Mouse (Mus musculus): ENCODE data around the gene Efcab9. TPM values are rescaled to one million over a fixed set of nuclear protein-coding genes. Genes with fewer than 3 reads are reported as not detected.

The Efcab9 gene
- polyA plus RNA-seq, 1 experiment from 2014 or later = not detected

GRCm38 (mm10) chr11:32542687-32543411, 11.0 kb upstream of the Efcab9 start:
- Histone ChIP-seq H3K27me3 (replicated peaks) (no peaks in the 10 kb centered on the region), H3K27ac (no peak overlapping the region), H3K4me3 (no peak overlapping the region), H3K36me3 (replicated peaks) (no peaks in the 10 kb centered on the region), H3K9me3 (no peaks in the 10 kb centered on the region), H3K9ac (no peak overlapping the region), H3K4me2 (no peak overlapping the region), H3K4me1 (peaks cover 6% of the 10 kb centered on the region)
- ATAC-seq (replicated peaks) = no peak
- 26% methylated on average over 3 of the region's 3 CpGs for WGBS

GRCm38 (mm10) chr11:32542181-32542580, 10.3 kb upstream of the Efcab9 start:
- Histone ChIP-seq H3K4me1 (peaks cover 4% of the 10 kb centered on the region), H3K27me3 (replicated peaks) (no peaks in the 10 kb centered on the region), H3K9ac (no peak overlapping the region), H3K9me3 (no peaks in the 10 kb centered on the region), H3K4me2 (no peak overlapping the region), H3K36me3 (replicated peaks) (no peaks in the 10 kb centered on the region), H3K4me3 (no peak overlapping the region), H3K27ac (no peak overlapping the region)
- no peak for ATAC-seq (replicated peaks)
- 94% methylated on average over 4 of the region's 4 CpGs for WGBS

DNA sequence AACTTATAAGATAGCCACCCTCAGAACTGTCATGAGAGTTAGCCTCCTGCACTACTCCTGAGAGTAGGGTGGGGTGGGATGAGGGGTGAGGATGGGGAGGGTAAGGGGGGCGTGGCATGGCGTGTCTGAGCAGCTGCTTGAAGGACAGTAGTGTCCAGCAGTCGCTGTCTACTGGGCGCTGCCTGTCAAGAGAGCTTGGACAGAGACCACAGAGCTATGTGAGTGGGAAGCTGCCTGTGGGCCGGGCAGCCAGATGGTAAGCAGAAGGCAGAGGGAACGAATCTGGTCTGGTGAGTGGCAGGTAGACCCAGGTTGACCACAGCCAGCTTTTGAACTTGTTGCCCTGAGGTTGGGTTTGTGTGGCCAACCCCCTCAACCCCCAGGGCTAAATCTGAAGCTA, 8.6 kb upstream of the Efcab9 start:
- no peaks in the 10 kb centered on the region for H3K9me3 ChIP-seq
- 78% methylated on average over 6 of the region's 6 CpGs for WGBS

GRCm38 (mm10) chr11:32539717-32540116, 7.8 kb upstream of the Efcab9 start:
- H3K9me3 ChIP-seq = no peaks in the 10 kb centered on the region
- no peak overlapping the region for H3K27ac ChIP-seq
- H3K27me3 ChIP-seq (replicated peaks) = 0 out of 2 replicates have a peak, but pooled peaks cover 2% of the 10 kb centered on the region
- no peak overlapping the region for H3K4me3 ChIP-seq
- 90% methylated on average over 7 of the region's 7 CpGs for WGBS
- no peaks in the 10 kb centered on the region for H3K36me3 ChIP-seq (replicated peaks)
- no peak overlapping the region for H3K9ac ChIP-seq
- H3K4me2 ChIP-seq = no peak overlapping the region
- H3K4me1 ChIP-seq = no peaks in the 10 kb centered on the region; the same call in 1 of the 2 replicates
- ATAC-seq (replicated peaks) = no peak

More for the DNA sequence above, 8.6 kb upstream of the Efcab9 start:
- Histone ChIP-seq H3K4me1 (peaks cover 2% of the 10 kb centered on the region; the same call in 1 of the 2 replicates), H3K9ac (no peak overlapping the region), H3K27ac (no peak overlapping the region), H3K4me2 (no peak overlapping the region), H3K4me3 (no peak overlapping the region), H3K27me3 (replicated peaks) (no peaks in the 10 kb centered on the region), H3K36me3 (replicated peaks) (no peaks in the 10 kb centered on the region)
- no peak for ATAC-seq (replicated peaks)

- Histone ChIP-seq H3K27ac (no peak overlapping the region), H3K9ac (no peak overlapping the region), H3K4me1 (peaks cover 5% of the 10 kb centered on the region), H3K9me3 (no peaks in the 10 kb centered on the region), H3K4me2 (no peak overlapping the region), H3K36me3 (replicated peaks) (no peaks in the 10 kb centered on the region), H3K4me3 (no peak overlapping the region), H3K27me3 (replicated peaks) (0 out of 2 replicates have a peak, but pooled peaks cover 9% of the 10 kb centered on the region)
- 90% methylated on average over 4 of the region's 4 CpGs for WGBS
- ATAC-seq (replicated peaks) = no peak
Observed at GRCm38 (mm10) chr11:32538846-32539245, 7.0 kb upstream of the Efcab9 start.

GRCm38 (mm10) chr11:32538435-32538834, 6.6 kb upstream of the Efcab9 start:
- 0 out of 2 replicates have a peak, but pooled peaks cover 9% of the 10 kb centered on the region for H3K27me3 ChIP-seq (replicated peaks)
- H3K4me3 ChIP-seq = no peak overlapping the region
- 79% methylated on average over 6 of the region's 6 CpGs for WGBS
- peaks cover 9% of the 10 kb centered on the region for H3K4me1 ChIP-seq
- no peak overlapping the region for H3K9ac ChIP-seq
- no peak overlapping the region for H3K4me2 ChIP-seq
- H3K27ac ChIP-seq = no peak overlapping the region
- ATAC-seq (replicated peaks) = no peak
- H3K9me3 ChIP-seq = no peaks in the 10 kb centered on the region
- no peaks in the 10 kb centered on the region for H3K36me3 ChIP-seq (replicated peaks)

GRCm38 (mm10) chr11:32536954-32537353, 5.1 kb upstream of the Efcab9 start:
- Histone ChIP-seq H3K4me3 (no peak overlapping the region), H3K36me3 (replicated peaks) (no peaks in the 10 kb centered on the region), H3K4me2 (no peak overlapping the region), H3K9ac (no peak overlapping the region), H3K4me1 (peaks cover 15% of the 10 kb centered on the region), H3K27ac (no peak overlapping the region), H3K9me3 (no peaks in the 10 kb centered on the region), H3K27me3 (replicated peaks) (peaks cover 9% of the 10 kb centered on the region; the same call in 1 of the 2 replicates)
- WGBS = 20% methylated on average over 7 of the region's 7 CpGs
- no peak for ATAC-seq (replicated peaks)

- Histone ChIP-seq H3K4me1 (peaks cover 17% of the 10 kb centered on the region), H3K9me3 (no peaks in the 10 kb centered on the region)
- no peak for ATAC-seq (replicated peaks)
Observed at GRCm38 (mm10) chr11:32535646-32536045, 3.8 kb upstream of the Efcab9 start.

DNA sequence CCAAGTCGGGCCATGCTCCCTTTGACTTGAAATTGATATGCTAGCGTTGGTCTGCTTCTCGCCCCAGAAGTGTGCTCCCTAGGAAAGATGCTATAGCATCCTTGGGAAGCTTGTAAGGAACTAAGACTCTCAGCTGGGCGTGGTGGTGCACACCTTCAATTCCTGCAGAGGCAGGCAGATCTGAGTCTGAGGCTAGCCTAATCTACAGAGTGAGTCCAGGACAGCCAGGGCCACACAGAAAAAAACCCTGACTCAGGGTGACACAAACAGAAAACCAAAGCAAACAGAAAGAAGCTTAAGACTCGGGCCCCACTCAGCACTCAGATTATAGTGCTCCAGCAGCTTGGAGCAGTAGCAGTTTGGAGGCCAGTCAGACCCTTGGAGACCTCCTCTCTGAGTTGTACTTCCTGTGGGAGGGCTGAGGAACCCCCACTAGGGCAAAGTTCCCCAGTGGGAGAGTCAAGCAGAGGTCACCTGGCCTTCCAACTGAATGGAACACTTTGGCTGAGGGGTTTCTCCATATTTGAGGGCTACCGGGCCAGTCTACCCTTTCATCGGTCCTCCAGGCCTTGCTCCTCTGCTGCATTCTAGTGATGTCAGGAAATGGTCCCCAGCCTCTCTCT, 2.7 kb upstream of the Efcab9 start:
- 71% methylated on average over 7 of the region's 7 CpGs for WGBS
- peak overlapping the region; percentile 97 for H3K4me2 ChIP-seq
- H3K27me3 ChIP-seq (replicated peaks) = peaks cover 18% of the 10 kb centered on the region; the same call in 1 of the 2 replicates
- H3K4me3 ChIP-seq = peak overlapping the region; percentile 66; the same call in 1 of the 2 replicates
- H3K9ac ChIP-seq = no peak overlapping the region
- no peaks in the 10 kb centered on the region for H3K36me3 ChIP-seq (replicated peaks)
- H3K4me1 ChIP-seq = peaks cover 17% of the 10 kb centered on the region
- H3K9me3 ChIP-seq = no peaks in the 10 kb centered on the region
- no peak for ATAC-seq (replicated peaks)
- H3K27ac ChIP-seq = no peak overlapping the region

More at GRCm38 (mm10) chr11:32535646-32536045, 3.8 kb upstream of the Efcab9 start:
- no peak overlapping the region for H3K9ac ChIP-seq
- H3K27me3 ChIP-seq (replicated peaks) = peaks cover 17% of the 10 kb centered on the region; the same call in 1 of the 2 replicates
- no peak overlapping the region for H3K4me2 ChIP-seq
- H3K27ac ChIP-seq = no peak overlapping the region
- WGBS = 94% methylated on average over 4 of the region's 4 CpGs
- H3K4me3 ChIP-seq = no peak overlapping the region
- H3K36me3 ChIP-seq (replicated peaks) = no peaks in the 10 kb centered on the region

DNA sequence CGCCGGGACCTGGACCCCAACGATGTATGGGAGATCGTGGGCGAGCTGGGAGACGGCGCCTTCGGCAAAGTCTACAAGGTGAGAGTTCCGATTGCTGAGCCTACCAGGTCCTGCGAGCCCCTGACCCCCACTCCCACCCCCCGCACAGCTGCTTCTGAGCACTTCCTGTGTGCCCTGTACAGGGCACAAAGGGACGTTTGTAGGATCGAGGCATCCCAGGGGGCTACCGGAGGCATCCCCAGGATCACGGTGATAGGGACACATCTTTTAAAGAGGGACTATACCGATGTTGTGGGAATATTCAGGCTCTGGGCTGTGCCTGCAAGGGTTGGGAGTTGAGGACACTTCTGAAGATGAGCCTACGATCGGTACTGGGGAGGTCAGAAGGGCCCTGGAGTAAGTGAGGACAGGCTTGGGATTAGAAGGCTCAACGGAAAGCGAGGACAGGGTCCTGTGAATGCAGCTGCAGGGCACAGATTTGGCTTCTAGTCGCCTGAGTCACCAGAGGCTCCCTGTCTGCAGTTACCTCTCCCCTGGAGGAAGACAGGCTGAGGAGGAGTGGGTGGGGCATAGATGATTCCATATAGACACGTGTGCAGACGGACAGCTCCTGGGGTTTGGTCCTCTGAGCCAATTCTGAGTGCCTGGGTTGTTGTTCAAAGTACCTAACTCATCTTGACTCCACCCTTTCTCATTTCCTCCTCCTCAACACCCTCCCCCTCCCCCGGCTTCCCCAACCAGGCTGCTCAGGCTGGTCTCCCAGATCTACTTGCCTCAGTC, 1.8 kb upstream of the Efcab9 start:
- H3K9ac ChIP-seq = peak overlapping the region; percentile 47
- no peaks in the 10 kb centered on the region for H3K9me3 ChIP-seq
- no peak overlapping the region for H3K27ac ChIP-seq
- H3K36me3 ChIP-seq (replicated peaks) = no peaks in the 10 kb centered on the region
- WGBS = 1% methylated on average over 24 of the region's 24 CpGs
- peak; percentile 55 for ATAC-seq (replicated peaks)
- H3K27me3 ChIP-seq (replicated peaks) = peaks cover 18% of the 10 kb centered on the region; the same call in 1 of the 2 replicates
- H3K4me3 ChIP-seq = peak overlapping the region; percentile 66
- H3K4me1 ChIP-seq = peaks cover 17% of the 10 kb centered on the region
- peak overlapping the region; percentile 97 for H3K4me2 ChIP-seq

DNA sequence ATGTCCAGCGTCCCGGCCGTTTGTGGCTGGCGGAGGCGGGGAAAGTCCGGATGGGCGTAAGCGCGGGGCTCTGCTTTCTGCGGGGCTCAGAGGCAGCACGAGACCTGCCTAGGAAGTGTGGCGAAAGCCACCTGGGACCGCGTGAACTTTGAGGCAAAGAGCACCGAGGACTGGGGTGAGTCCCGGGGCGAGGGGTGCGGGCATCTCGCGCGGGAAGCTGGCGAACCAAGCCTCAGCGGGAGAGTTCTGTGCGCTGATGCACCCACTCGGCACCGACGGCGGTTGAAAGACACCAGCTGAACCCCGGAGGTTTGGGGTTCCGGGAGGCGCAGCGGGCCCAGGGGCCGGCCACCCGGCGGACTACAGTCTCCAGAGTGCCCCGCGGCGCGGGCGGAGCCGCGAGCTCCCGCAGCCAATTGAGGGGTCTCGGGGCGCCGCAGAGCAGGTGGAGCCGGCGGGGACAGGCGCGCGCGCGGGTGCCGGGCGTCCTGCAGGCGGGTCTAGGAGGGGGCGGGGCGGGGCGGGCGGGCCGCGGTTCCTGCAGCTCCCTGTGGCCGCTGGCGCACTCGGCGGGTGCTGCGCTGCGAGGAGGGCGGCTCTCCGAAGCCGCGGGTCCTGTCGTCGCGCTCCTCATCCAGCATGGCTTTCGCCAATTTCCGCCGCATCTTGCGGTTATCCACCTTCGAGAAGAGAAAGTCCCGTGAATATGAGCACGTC, 1.0 kb upstream of the Efcab9 start, which contains the start of gene Stk10:
TSS of gene Stk10 (plus strand) at position 541 of the 717 bp plus-strand sequence.
- H3K27me3 ChIP-seq (replicated peaks) = peaks cover 18% of the 10 kb centered on the region; the same call in 1 of the 2 replicates
- peak within 1 kb of the TSS; percentile 97 for H3K4me2 ChIP-seq
- peak; percentile 96 for ATAC-seq (replicated peaks)
- H3K9ac ChIP-seq = peak within 1 kb of the TSS; percentile 47
- H3K36me3 ChIP-seq (replicated peaks) = no peaks in the 10 kb centered on the region
- H3K4me3 ChIP-seq = peak within 1 kb of the TSS; percentile 66
- WGBS = under 1% methylated on average over 80 of the region's 82 CpGs
- no peaks in the 10 kb centered on the region for H3K9me3 ChIP-seq
- no peak within 1 kb of the TSS for H3K27ac ChIP-seq
- peaks cover 17% of the 10 kb centered on the region for H3K4me1 ChIP-seq

Data from midbrain, embryonic 15.5 days (tissue).